Mouse (Mus musculus) heart, embryonic 15.5 days (tissue): ENCODE measurements around the gene Rpl15. TPM values are rescaled to one million over a fixed set of nuclear protein-coding genes. Genes with fewer than 3 reads are reported as not detected.
A peak's percentile ranks its signal among the peaks of the same experiment; 100 is the strongest.
"Not testable (repeated sequence)": the region's sequence is repeated elsewhere in the genome, so short reads cannot be mapped to it uniquely, and the experiment has no call there.

Experiments
- ATAC-seq: fragments of 200-750 bp; cut with Nextera tagmentation; replicated peaks from 2 replicates; pipeline ENCODE4 v1.8.0; 2017; ENCODE audit warnings: low read depth, moderate TSS enrichment; ENCODE audit not compliant: insufficient number of reproducible peaks, insufficient read depth, low FRiP score
- H3K27ac ChIP-seq: fragments of 300-500 bp; sonication (generic); 2 replicates; pipeline ENCODE4 v1.5.1; 2015; ENCODE audit warnings: mild to moderate bottlenecking, inconsistent platforms
- H3K27me3 ChIP-seq: fragments of 300-500 bp; sonication (generic); 2 replicates; pipeline ENCODE4 v1.6.1; 2015; ENCODE audit warnings: inconsistent platforms
- H3K36me3 ChIP-seq: fragments of 300-500 bp; sonication (generic); 2 replicates; pipeline ENCODE4 v1.6.1; 2015; ENCODE audit warnings: mild to moderate bottlenecking, inconsistent platforms
- H3K4me1 ChIP-seq: fragments of 300-500 bp; sonication (generic); replicated peaks from 2 replicates; pipeline ENCODE4 v1.6.1; 2015; ENCODE audit warnings: inconsistent platforms
- H3K4me2 ChIP-seq: fragments of 300-500 bp; sonication (generic); 2 replicates; pipeline ENCODE4 v1.6.1; 2015; ENCODE audit warnings: inconsistent platforms, mild to moderate bottlenecking, moderate library complexity
- H3K4me3 ChIP-seq: fragments of 300-500 bp; sonication (generic); 2 replicates; pipeline ENCODE4 v1.5.1; 2015; ENCODE audit warnings: mild to moderate bottlenecking, inconsistent platforms
- H3K9ac ChIP-seq: fragments of 300-500 bp; sonication (generic); 2 replicates; pipeline ENCODE4 v1.6.1; 2015; ENCODE audit warnings: mild to moderate bottlenecking, inconsistent platforms
- H3K9me3 ChIP-seq: fragments of 300-500 bp; sonication (generic); replicated peaks from 2 replicates; pipeline ENCODE4 v1.6.1; 2016; ENCODE audit warnings: inconsistent platforms
- WGBS: fragments of 180-500 bp; shearing (Covaris S2); methylation state at CpG from one replicate; pipeline ENCODE4 v1.1.7; 2015; ENCODE audit warnings: mixed read lengths; 5-methylcytosine and 5-hydroxymethylcytosine counted together
- polyA plus RNA-seq: library from polyadenylated mRNA; unstranded; fragments of >200 nt; fragmentation: Nextera tagmentation; extraction: Ambion mirVana; gene quantifications from 2 replicates; pipeline ENCODE4 v1.2.1, GENCODE M21; 2015

Rpl15 gene
- polyA plus RNA-seq, 1 experiment from 2014 or later: 248 TPM

DNA sequence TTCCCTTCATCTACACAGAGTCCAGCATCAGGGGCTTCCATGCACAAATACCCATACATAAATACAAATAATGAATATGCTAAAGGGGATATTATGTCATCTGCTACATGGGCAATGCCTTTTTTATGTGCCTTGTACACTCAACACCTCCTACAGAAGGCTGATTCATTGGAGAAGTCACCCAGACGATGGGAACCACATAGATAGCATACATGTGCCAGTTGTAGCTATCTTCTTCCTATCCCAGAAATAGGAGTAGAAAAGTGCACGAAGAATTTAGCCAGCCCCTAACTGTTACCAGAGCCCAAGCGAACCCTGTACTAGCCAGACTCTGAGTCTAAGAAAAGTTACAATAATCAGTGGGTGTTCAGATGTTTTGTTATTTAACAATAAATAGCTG lies 20.9 kb upstream of the Rpl15 start:
- no peak overlapping the region for H3K27ac ChIP-seq
- peaks cover 4% of the 10 kb centered on the region for H3K4me1 ChIP-seq
- WGBS: 67% methylated on average over 3 of the region's 3 CpGs

DNA sequence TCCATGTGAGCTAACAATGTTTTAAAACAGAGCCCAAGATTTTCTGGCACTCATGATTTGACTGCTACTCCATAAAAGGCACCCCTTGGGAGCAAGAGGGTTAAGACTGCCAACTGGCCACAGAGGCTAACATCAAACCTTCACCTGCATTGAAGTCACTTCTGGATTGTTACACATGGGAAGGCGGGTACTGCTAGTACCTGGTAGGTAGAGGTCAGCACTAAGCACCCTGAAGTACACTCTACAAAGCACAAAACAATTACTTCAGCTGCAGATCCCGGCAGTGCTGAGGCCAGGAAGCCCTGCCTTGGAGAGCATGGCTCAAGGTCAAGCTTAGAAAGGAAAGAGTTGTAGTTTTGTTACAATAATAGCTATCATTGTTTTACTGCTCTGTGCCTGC lies 16.2 kb upstream of the Rpl15 start:
- no peak overlapping the region for H3K4me2 ChIP-seq
- no peaks in the 10 kb centered on the region for H3K9me3 ChIP-seq
- no peaks in the 10 kb centered on the region for H3K27me3 ChIP-seq
- peak overlapping the region; percentile 32 for H3K27ac ChIP-seq
- H3K4me1 ChIP-seq: peaks cover 4% of the 10 kb centered on the region
- 58% methylated on average over 2 of the region's 2 CpGs for WGBS
- no peak; the same call in 1 of the 2 replicates for ATAC-seq
- no peak overlapping the region for H3K9ac ChIP-seq
- H3K4me3 ChIP-seq: no peak overlapping the region
- H3K36me3 ChIP-seq: no peaks in the 10 kb centered on the region

More for the DNA sequence above, 20.9 kb upstream of the Rpl15 start:
- no peak overlapping the region for H3K4me3 ChIP-seq
- no peaks in the 10 kb centered on the region for H3K9me3 ChIP-seq
- H3K4me2 ChIP-seq: no peak overlapping the region
- no peak for ATAC-seq
- no peaks in the 10 kb centered on the region for H3K36me3 ChIP-seq
- H3K27me3 ChIP-seq: no peaks in the 10 kb centered on the region
- H3K9ac ChIP-seq: no peak overlapping the region

DNA sequence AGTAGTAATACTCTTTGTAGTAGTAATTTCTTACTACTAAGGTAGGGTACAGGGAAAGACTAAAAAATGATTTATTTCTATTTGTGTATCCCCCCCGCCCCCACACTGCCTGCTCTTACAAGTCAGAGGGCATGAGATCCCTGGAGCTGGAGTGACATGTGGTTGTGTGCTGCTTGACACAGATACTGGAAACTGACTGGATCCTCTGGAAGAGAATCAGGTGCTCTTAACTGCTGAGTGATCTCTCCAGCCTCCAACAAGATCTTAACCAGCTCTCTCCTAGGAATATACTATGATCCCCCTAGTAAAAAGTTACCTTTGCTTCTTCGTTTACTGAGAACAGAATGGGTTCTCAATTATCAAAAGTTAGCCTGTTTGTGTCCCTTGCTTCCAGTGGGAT lies 15.2 kb upstream of the Rpl15 start:
- H3K27ac ChIP-seq: no peak overlapping the region
- no peak overlapping the region for H3K4me2 ChIP-seq
- H3K9ac ChIP-seq: no peak overlapping the region
- ATAC-seq: no peak
- H3K4me3 ChIP-seq: no peak overlapping the region
- H3K9me3 ChIP-seq: no peaks in the 10 kb centered on the region
- H3K27me3 ChIP-seq: no peaks in the 10 kb centered on the region
- H3K36me3 ChIP-seq: peaks cover 7% of the 10 kb centered on the region; the same call in 1 of the 2 replicates
- H3K4me1 ChIP-seq: peaks cover 4% of the 10 kb centered on the region
- WGBS: 88% methylated on average over 2 of the region's 2 CpGs

DNA sequence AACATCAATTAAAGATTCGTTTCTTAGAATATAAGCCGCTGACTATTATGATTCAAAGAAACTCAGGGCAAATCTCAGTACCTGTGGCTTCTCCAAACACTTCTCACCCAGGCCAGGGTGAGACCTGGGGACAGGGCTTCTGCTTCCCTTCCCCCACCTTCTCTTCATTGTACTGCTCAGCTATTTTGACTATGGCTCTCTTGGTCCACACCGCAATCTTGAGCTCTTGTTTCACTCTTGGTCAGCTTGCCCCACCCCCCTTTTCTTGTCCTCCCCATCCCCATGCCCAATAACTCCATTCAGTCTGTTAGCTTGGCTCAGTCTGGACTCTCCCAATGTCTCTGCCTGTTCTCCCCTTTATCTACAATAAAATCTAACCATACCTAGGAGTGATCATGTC lies 14.3 kb upstream of the Rpl15 start:
- 89% methylated on average over 3 of the region's 3 CpGs for WGBS
- no peak for ATAC-seq
- H3K9ac ChIP-seq: no peak overlapping the region
- H3K4me2 ChIP-seq: no peak overlapping the region
- H3K36me3 ChIP-seq: peaks cover 7% of the 10 kb centered on the region; the same call in 1 of the 2 replicates
- no peaks in the 10 kb centered on the region for H3K9me3 ChIP-seq
- H3K4me3 ChIP-seq: no peak overlapping the region
- no peak overlapping the region for H3K27ac ChIP-seq
- no peaks in the 10 kb centered on the region for H3K27me3 ChIP-seq
- H3K4me1 ChIP-seq: peaks cover 4% of the 10 kb centered on the region

DNA sequence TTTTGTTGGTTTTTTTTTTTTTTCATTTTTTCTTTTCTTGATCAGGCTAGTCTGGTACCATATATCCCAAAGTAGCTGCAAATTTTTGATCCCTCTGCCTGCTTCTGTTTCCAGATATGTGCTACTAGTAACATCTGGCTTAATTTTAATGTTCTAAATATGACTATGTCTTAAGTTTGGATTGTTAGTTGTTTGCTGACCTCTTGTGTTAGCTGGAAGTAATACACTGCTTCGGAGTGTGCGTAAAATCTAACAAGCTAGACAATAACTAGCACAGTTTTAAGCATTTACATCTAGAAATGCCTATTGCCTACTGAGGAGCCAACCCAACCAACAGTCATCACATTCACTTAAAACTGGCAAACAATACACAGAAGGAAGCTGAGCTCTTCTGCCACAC lies 13.4 kb upstream of the Rpl15 start:
- H3K4me2 ChIP-seq: no peak overlapping the region
- H3K9me3 ChIP-seq: no peaks in the 10 kb centered on the region
- WGBS: 72% methylated on average over 2 of the region's 2 CpGs
- H3K9ac ChIP-seq: no peak overlapping the region
- peaks cover 4% of the 10 kb centered on the region for H3K4me1 ChIP-seq
- peaks cover 12% of the 10 kb centered on the region; the same call in 1 of the 2 replicates for H3K36me3 ChIP-seq
- H3K4me3 ChIP-seq: no peak overlapping the region
- no peak for ATAC-seq
- no peaks in the 10 kb centered on the region for H3K27me3 ChIP-seq
- no peak overlapping the region for H3K27ac ChIP-seq

DNA sequence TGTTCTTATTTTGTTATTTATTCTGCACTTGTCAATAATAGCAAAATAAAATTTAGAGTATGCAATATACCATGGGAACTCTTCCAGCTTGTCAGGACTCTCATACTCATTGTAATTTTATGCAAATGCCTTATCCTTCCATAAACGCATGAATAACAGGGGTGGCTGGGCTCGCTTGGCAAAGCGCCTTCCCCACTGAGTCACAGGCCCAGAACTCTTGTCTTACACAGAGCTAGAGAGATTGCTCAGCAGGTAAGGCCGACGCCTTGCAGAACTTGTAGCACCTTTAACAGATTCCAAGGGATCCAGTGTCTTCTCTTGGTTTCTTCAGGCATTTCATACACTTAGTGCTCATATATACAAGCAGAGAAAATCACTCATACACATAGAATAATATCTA lies 9.2 kb upstream of the Rpl15 start:
- Histone ChIP-seq H3K27ac (no peak overlapping the region), H3K36me3 (peaks cover 36% of the 10 kb centered on the region), H3K4me1 (no peaks in the 10 kb centered on the region), H3K4me3 (no peak overlapping the region), H3K27me3 (no peaks in the 10 kb centered on the region), H3K9me3 (no peaks in the 10 kb centered on the region), H3K4me2 (no peak overlapping the region), H3K9ac (no peak overlapping the region)
- WGBS: 88% methylated on average over 5 of the region's 5 CpGs
- no peak for ATAC-seq

DNA sequence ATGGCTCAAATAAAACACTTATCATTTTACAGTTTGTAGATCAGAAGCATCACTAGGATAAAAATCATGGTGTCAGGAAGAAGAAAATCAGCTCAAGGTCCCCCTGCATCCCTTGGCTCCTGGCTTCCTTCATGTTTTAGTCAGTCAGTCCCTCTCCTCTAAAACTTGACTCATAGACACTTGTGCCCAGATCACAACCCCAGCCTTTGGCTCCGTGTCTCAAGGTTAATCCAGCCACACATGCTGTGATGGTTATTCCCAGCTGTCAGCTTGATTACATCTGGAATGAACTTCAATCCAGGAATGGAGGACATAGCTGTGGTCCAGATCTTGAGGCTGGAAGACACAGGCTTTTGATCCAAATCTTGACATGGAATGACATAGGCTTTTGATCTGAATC lies 3.3 kb upstream of the Rpl15 start:
- peaks cover 24% of the 10 kb centered on the region for H3K36me3 ChIP-seq
- H3K4me2 ChIP-seq: no peak overlapping the region
- H3K27ac ChIP-seq: no peak overlapping the region
- H3K9me3 ChIP-seq: no peaks in the 10 kb centered on the region
- WGBS: 74% methylated on average over 1 of the region's 1 CpGs
- no peak overlapping the region for H3K9ac ChIP-seq
- peaks cover 7% of the 10 kb centered on the region; the same call in 1 of the 2 replicates for H3K4me1 ChIP-seq
- ATAC-seq: no peak
- H3K4me3 ChIP-seq: no peak overlapping the region
- no peaks in the 10 kb centered on the region for H3K27me3 ChIP-seq

DNA sequence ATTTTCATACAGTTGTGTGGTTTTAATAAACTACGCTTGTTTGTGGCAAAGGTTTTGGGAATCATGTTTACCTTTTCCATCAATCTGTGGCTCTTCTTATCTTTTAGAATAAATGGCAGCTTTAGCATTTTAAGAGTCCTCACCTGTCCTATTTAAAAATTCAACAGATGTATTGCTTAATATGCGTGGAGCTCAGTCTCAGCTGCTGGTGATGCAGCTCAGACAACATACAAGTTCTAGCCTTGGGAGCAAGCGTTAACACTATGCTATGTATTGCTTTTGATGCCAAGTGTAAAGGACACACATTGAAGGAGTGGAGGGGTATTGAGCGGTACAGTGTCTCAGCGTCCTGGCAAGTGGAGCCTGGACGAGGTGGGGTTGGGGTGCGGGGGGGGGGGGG lies 475 bp upstream of the Rpl15 start:
- Histone ChIP-seq H3K9me3 (no peaks in the 10 kb centered on the region), H3K4me2 (peak overlapping the region; percentile 70), H3K36me3 (peaks cover 19% of the 10 kb centered on the region), H3K9ac (peak overlapping the region; percentile 68), H3K27me3 (no peaks in the 10 kb centered on the region), H3K27ac (peak overlapping the region; percentile 83), H3K4me1 (peaks cover 10% of the 10 kb centered on the region; the same call in 1 of the 2 replicates), H3K4me3 (peak overlapping the region; percentile 76)
- WGBS: 4% methylated on average over 7 of the region's 7 CpGs
- no peak for ATAC-seq

DNA sequence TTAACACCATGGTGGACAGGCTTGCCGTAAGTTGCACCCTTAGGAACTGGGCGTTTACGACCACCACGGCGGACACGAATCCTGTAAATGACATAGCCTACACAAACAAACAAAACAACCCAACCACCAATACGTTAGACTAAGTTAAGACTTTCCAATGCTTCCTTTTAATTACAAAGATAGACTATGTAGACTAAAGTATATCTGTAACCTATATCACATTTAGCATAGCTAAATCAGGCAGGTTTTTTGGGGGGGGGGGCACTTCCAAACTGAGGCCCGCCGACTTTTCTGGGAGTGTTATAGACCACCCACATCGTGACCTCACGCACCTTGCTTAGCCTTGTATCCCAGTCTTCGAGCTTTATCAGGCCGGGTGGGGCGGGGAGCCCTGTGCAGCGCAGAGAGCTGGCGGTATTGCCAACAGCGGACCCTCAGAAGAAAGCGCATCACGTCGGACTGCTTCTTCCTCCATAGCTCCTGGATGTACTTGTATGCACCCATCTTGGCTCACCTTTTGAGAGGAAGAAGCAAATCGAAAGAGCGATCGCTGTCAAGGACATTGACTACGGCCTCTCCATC lies 1.2 kb downstream of the Rpl15 start:
- H3K27me3 ChIP-seq, ATAC-seq, H3K9me3 ChIP-seq: not testable (repeated sequence)
- Histone ChIP-seq H3K27ac (peak overlapping the region; percentile 85), H3K4me2 (peak overlapping the region; percentile 69), H3K9ac (peak overlapping the region; percentile 89), H3K4me1 (peaks cover 10% of the 10 kb centered on the region; the same call in 1 of the 2 replicates), H3K36me3 (peaks cover 23% of the 10 kb centered on the region), H3K4me3 (peak overlapping the region; percentile 76)
- WGBS: under 1% methylated on average over 24 of the region's 24 CpGs

DNA sequence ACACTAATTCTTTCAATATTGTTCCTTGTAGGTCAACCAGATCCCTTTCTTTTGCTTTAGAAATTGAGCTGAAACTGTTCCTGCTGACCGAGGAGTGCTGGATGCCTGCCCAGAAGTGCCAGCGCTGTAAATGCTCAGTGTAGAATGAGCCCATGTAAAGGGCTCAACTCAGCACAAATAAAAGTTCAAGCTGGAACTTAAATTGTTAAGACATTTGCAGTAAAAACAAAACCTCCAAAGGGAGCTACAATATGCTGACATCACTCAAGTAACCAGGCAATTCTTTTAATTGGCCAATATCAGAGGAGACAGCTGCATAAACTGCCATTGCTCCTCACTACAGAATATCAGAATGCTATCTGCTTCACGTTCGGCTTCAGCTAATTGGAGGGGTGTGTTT lies 7.8 kb downstream of the Rpl15 start:
- Histone ChIP-seq H3K4me2 (no peak overlapping the region), H3K36me3 (peaks cover 20% of the 10 kb centered on the region), H3K9me3 (no peaks in the 10 kb centered on the region), H3K4me3 (no peak overlapping the region), H3K9ac (no peak overlapping the region), H3K27ac (peak overlapping the region; percentile 16; the same call in 1 of the 2 replicates), H3K4me1 (peaks cover 6% of the 10 kb centered on the region), H3K27me3 (no peaks in the 10 kb centered on the region)
- WGBS: 23% methylated on average over 4 of the region's 4 CpGs
- no peak for ATAC-seq

DNA sequence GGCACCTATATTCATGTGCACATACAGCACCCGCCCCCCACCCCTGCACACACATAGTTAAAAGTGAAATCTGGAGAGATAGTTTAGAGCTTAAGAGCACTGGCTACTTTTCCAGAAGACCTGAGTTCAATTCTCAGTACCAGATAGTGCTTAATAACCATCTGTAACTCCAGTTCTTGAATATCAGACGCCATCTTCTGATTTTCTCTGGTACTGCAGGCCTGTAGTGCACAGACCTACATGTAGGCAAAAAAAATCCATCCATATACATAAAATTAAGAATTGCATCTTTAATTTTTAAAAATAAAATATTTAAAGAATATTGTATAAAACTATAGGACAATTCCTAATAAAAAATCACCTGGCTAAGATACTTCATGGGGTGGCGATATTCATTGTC lies 10.0 kb downstream of the Rpl15 start:
- H3K36me3 ChIP-seq: no peaks in the 10 kb centered on the region
- H3K27ac ChIP-seq: no peak overlapping the region
- 82% methylated on average over 3 of the region's 3 CpGs for WGBS
- H3K4me3 ChIP-seq: no peak overlapping the region
- H3K4me2 ChIP-seq: no peak overlapping the region
- H3K9ac ChIP-seq: no peak overlapping the region
- no peaks in the 10 kb centered on the region for H3K27me3 ChIP-seq
- no peak for ATAC-seq
- H3K4me1 ChIP-seq: peaks cover 6% of the 10 kb centered on the region
- H3K9me3 ChIP-seq: no peaks in the 10 kb centered on the region

DNA sequence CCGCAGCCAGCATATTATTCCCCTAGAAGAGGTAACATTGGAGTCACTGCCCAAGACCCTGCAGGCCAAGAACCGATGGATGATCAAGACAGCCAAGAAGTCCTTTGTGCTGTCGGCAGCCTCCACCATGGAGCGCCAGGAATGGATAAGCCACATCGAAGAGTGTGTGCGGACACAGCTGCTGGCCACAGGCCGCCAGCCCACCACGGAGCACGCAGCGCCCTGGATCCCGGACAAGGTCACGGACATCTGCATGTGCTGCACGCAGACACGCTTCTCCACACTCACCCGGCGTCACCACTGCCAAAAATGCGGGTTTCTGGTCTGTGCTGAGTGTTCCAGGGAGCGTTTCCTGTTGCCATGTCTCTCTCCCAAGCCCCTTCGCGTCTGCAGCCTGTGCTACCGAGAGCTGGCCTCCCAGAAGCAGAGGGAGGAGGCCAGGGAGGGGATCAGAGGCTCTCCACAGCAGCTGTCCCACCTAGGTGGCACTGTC lies 28.5 kb downstream of the Rpl15 start:
- no peak for ATAC-seq
- Histone ChIP-seq H3K9ac (no peak overlapping the region), H3K4me1 (peaks cover 2% of the 10 kb centered on the region; the same call in 1 of the 2 replicates), H3K27me3 (no peaks in the 10 kb centered on the region), H3K9me3 (no peaks in the 10 kb centered on the region), H3K4me2 (no peak overlapping the region), H3K36me3 (no peaks in the 10 kb centered on the region), H3K27ac (no peak overlapping the region), H3K4me3 (no peak overlapping the region)
- 74% methylated on average over 21 of the region's 21 CpGs for WGBS
